Mouse (Mus musculus): ENCODE data around the gene Maco1. TPM values are rescaled to one million over a fixed set of nuclear protein-coding genes. Genes with fewer than 3 reads are reported as not detected.

Maco1 gene
- polyA plus RNA-seq, 1 experiment from 2014 or later = 37.1 TPM

- Histone ChIP-seq H3K4me2 (ENCODE audit: low read depth, low read length) (no peak overlapping the region), H3K36me3 (ENCODE audit: control insufficient read depth, insufficient read depth, low read length) (no peaks in the 10 kb centered on the region), H3K9ac (ENCODE audit: low read depth, low read length) (no peak overlapping the region), H3K9me3 (ENCODE audit: control insufficient read depth, low read length) (no peaks in the 10 kb centered on the region), H3K27me3 (replicated peaks; ENCODE audit: control insufficient read depth, insufficient read depth, low read length) (no peaks in the 10 kb centered on the region), H3K4me3 (ENCODE audit: low read depth, low read length) (no peak overlapping the region), H3K27ac (replicated peaks; ENCODE audit: low read depth, low read length) (no peak overlapping the region), H3K4me1 (ENCODE audit: control insufficient read depth, insufficient read depth, low read length) (no peaks in the 10 kb centered on the region)
- WGBS = 74% methylated on average over 9 of the region's 9 CpGs
- DNase-seq (ENCODE audit: low spot score) (no peak), ATAC-seq (ENCODE audit: low read depth) (no peak)
These were observed 23.0 kb upstream of the Maco1 start for GRCm38 (mm10) chr4:134876171-134876570.

- Histone ChIP-seq H3K27ac (replicated peaks; ENCODE audit: low read depth, low read length) (no peak overlapping the region), H3K4me2 (ENCODE audit: low read depth, low read length) (no peak overlapping the region), H3K4me3 (ENCODE audit: low read depth, low read length) (no peak overlapping the region), H3K36me3 (ENCODE audit: control insufficient read depth, insufficient read depth, low read length) (no peaks in the 10 kb centered on the region), H3K9ac (ENCODE audit: low read depth, low read length) (no peak overlapping the region), H3K9me3 (ENCODE audit: control insufficient read depth, low read length) (no peaks in the 10 kb centered on the region), H3K27me3 (replicated peaks; ENCODE audit: control insufficient read depth, insufficient read depth, low read length) (peaks cover 17% of the 10 kb centered on the region), H3K4me1 (ENCODE audit: control insufficient read depth, insufficient read depth, low read length) (peaks cover 7% of the 10 kb centered on the region; the same call in 1 of the 2 replicates)
- no peak for DNase-seq (ENCODE audit: low spot score)
- 36% methylated on average over 2 of the region's 2 CpGs for WGBS
- ATAC-seq (ENCODE audit: low read depth) = no peak
These were observed 18.8 kb upstream of the Maco1 start for GRCm38 (mm10) chr4:134871950-134872349.

- Histone ChIP-seq H3K9me3 (ENCODE audit: control insufficient read depth, low read length) (no peaks in the 10 kb centered on the region), H3K36me3 (ENCODE audit: control insufficient read depth, insufficient read depth, low read length) (no peaks in the 10 kb centered on the region), H3K4me2 (ENCODE audit: low read depth, low read length) (no peak overlapping the region), H3K9ac (ENCODE audit: low read depth, low read length) (no peak overlapping the region), H3K27ac (replicated peaks; ENCODE audit: low read depth, low read length) (no peak overlapping the region), H3K27me3 (replicated peaks; ENCODE audit: control insufficient read depth, insufficient read depth, low read length) (peaks cover 17% of the 10 kb centered on the region), H3K4me1 (ENCODE audit: control insufficient read depth, insufficient read depth, low read length) (peaks cover 7% of the 10 kb centered on the region; the same call in 1 of the 2 replicates), H3K4me3 (ENCODE audit: low read depth, low read length) (no peak overlapping the region)
- WGBS = 42% methylated on average over 4 of the region's 4 CpGs
- ATAC-seq (ENCODE audit: low read depth) (no peak), DNase-seq (ENCODE audit: low spot score) (no peak)
These were observed 18.3 kb upstream of the Maco1 start for GRCm38 (mm10) chr4:134871477-134871876.

GRCm38 (mm10) chr4:134869815-134870375 lies 16.8 kb upstream of the Maco1 start:
- Histone ChIP-seq H3K27ac (replicated peaks; ENCODE audit: low read depth, low read length) (no peak overlapping the region), H3K4me2 (ENCODE audit: low read depth, low read length) (peak overlapping the region; percentile 44), H3K9me3 (ENCODE audit: control insufficient read depth, low read length) (no peaks in the 10 kb centered on the region), H3K4me1 (ENCODE audit: control insufficient read depth, insufficient read depth, low read length) (peaks cover 7% of the 10 kb centered on the region; the same call in 1 of the 2 replicates), H3K4me3 (ENCODE audit: low read depth, low read length) (peak overlapping the region; percentile 9; the same call in 1 of the 2 replicates), H3K27me3 (replicated peaks; ENCODE audit: control insufficient read depth, insufficient read depth, low read length) (peaks cover 17% of the 10 kb centered on the region), H3K9ac (ENCODE audit: low read depth, low read length) (peak overlapping the region; percentile 43; the same call in 1 of the 2 replicates), H3K36me3 (ENCODE audit: control insufficient read depth, insufficient read depth, low read length) (no peaks in the 10 kb centered on the region)
- ATAC-seq (ENCODE audit: low read depth) = no peak
- no peak for DNase-seq (ENCODE audit: low spot score)
- WGBS = 47% methylated on average over 7 of the region's 7 CpGs

GRCm38 (mm10) chr4:134869068-134869730 lies 16.1 kb upstream of the Maco1 start:
- DNase-seq (ENCODE audit: low spot score) (no peak), ATAC-seq (ENCODE audit: low read depth) (no peak; the same call in 1 of the 2 replicates)
- no peaks in the 10 kb centered on the region for H3K9me3 ChIP-seq (ENCODE audit: control insufficient read depth, low read length)
- H3K4me3 ChIP-seq (ENCODE audit: low read depth, low read length) = peak overlapping the region; percentile 9; the same call in 1 of the 2 replicates
- H3K27me3 ChIP-seq (replicated peaks; ENCODE audit: control insufficient read depth, insufficient read depth, low read length) = peaks cover 17% of the 10 kb centered on the region
- H3K9ac ChIP-seq (ENCODE audit: low read depth, low read length) = peak overlapping the region; percentile 43; the same call in 1 of the 2 replicates
- 10% methylated on average over 16 of the region's 16 CpGs for WGBS
- H3K27ac ChIP-seq (replicated peaks; ENCODE audit: low read depth, low read length) = no peak overlapping the region
- H3K4me1 ChIP-seq (ENCODE audit: control insufficient read depth, insufficient read depth, low read length) = peaks cover 7% of the 10 kb centered on the region; the same call in 1 of the 2 replicates
- H3K4me2 ChIP-seq (ENCODE audit: low read depth, low read length) = peak overlapping the region; percentile 44
- no peaks in the 10 kb centered on the region for H3K36me3 ChIP-seq (ENCODE audit: control insufficient read depth, insufficient read depth, low read length)

- Histone ChIP-seq H3K9ac (ENCODE audit: low read depth, low read length) (no peak overlapping the region), H3K4me3 (ENCODE audit: low read depth, low read length) (no peak overlapping the region), H3K9me3 (ENCODE audit: control insufficient read depth, low read length) (no peaks in the 10 kb centered on the region), H3K4me2 (ENCODE audit: low read depth, low read length) (no peak overlapping the region), H3K4me1 (ENCODE audit: control insufficient read depth, insufficient read depth, low read length) (peaks cover 7% of the 10 kb centered on the region; the same call in 1 of the 2 replicates), H3K27ac (replicated peaks; ENCODE audit: low read depth, low read length) (no peak overlapping the region), H3K27me3 (replicated peaks; ENCODE audit: control insufficient read depth, insufficient read depth, low read length) (peaks cover 17% of the 10 kb centered on the region), H3K36me3 (ENCODE audit: control insufficient read depth, insufficient read depth, low read length) (no peaks in the 10 kb centered on the region)
- WGBS = 21% methylated on average over 8 of the region's 9 CpGs
- DNase-seq (ENCODE audit: low spot score) = peak; percentile 62
- peak; percentile 73; the same call in 1 of the 2 replicates for ATAC-seq (ENCODE audit: low read depth)
These were observed 15.3 kb upstream of the Maco1 start for GRCm38 (mm10) chr4:134868490-134868889.

- H3K9ac ChIP-seq (ENCODE audit: low read depth, low read length) = no peak overlapping the region
- no peaks in the 10 kb centered on the region for H3K9me3 ChIP-seq (ENCODE audit: control insufficient read depth, low read length)
- H3K36me3 ChIP-seq (ENCODE audit: control insufficient read depth, insufficient read depth, low read length) = no peaks in the 10 kb centered on the region
- H3K27ac ChIP-seq (replicated peaks; ENCODE audit: low read depth, low read length) = no peak overlapping the region
- H3K4me1 ChIP-seq (ENCODE audit: control insufficient read depth, insufficient read depth, low read length) = peaks cover 7% of the 10 kb centered on the region; the same call in 1 of the 2 replicates
- WGBS = 87% methylated on average over 10 of the region's 10 CpGs
- no peak overlapping the region for H3K4me2 ChIP-seq (ENCODE audit: low read depth, low read length)
- no peak for ATAC-seq (ENCODE audit: low read depth)
- peaks cover 17% of the 10 kb centered on the region for H3K27me3 ChIP-seq (replicated peaks; ENCODE audit: control insufficient read depth, insufficient read depth, low read length)
- no peak overlapping the region for H3K4me3 ChIP-seq (ENCODE audit: low read depth, low read length)
- no peak for DNase-seq (ENCODE audit: low spot score)
These were observed 14.9 kb upstream of the Maco1 start for GRCm38 (mm10) chr4:134868065-134868464.

GRCm38 (mm10) chr4:134867661-134868060 lies 14.5 kb upstream of the Maco1 start:
- H3K36me3 ChIP-seq (ENCODE audit: control insufficient read depth, insufficient read depth, low read length) = no peaks in the 10 kb centered on the region
- H3K4me2 ChIP-seq (ENCODE audit: low read depth, low read length) = no peak overlapping the region
- H3K4me1 ChIP-seq (ENCODE audit: control insufficient read depth, insufficient read depth, low read length) = peaks cover 7% of the 10 kb centered on the region; the same call in 1 of the 2 replicates
- DNase-seq (ENCODE audit: low spot score) (no peak), ATAC-seq (ENCODE audit: low read depth) (no peak)
- no peak overlapping the region for H3K9ac ChIP-seq (ENCODE audit: low read depth, low read length)
- WGBS = 91% methylated on average over 8 of the region's 8 CpGs
- H3K4me3 ChIP-seq (ENCODE audit: low read depth, low read length) = no peak overlapping the region
- H3K9me3 ChIP-seq (ENCODE audit: control insufficient read depth, low read length) = no peaks in the 10 kb centered on the region
- H3K27me3 ChIP-seq (replicated peaks; ENCODE audit: control insufficient read depth, insufficient read depth, low read length) = peaks cover 17% of the 10 kb centered on the region
- no peak overlapping the region for H3K27ac ChIP-seq (replicated peaks; ENCODE audit: low read depth, low read length)

Data from embryonic facial prominence, embryonic 14.5 days (tissue).